Mouse (Mus musculus) olfactory bulb, adult 2 months (tissue): ENCODE measurements around the gene Smg6.

Experiments used
- CTCF ChIP-seq: fragments of 200-500 bp; IDR thresholded peaks from 2 replicates; pipeline ENCODE4 v1.5.1; 2012; ENCODE audit warnings: low read depth, mild to moderate bottlenecking, low read length, moderate library complexity; ENCODE audit not compliant: insufficient read depth
- POLR2A ChIP-seq: fragments of 200-500 bp; IDR thresholded peaks from 2 replicates; pipeline ENCODE4 v1.6.1; 2012; ENCODE audit warnings: mild to moderate bottlenecking, low read depth, low read length, moderate library complexity; ENCODE audit not compliant: insufficient read depth

DNA sequence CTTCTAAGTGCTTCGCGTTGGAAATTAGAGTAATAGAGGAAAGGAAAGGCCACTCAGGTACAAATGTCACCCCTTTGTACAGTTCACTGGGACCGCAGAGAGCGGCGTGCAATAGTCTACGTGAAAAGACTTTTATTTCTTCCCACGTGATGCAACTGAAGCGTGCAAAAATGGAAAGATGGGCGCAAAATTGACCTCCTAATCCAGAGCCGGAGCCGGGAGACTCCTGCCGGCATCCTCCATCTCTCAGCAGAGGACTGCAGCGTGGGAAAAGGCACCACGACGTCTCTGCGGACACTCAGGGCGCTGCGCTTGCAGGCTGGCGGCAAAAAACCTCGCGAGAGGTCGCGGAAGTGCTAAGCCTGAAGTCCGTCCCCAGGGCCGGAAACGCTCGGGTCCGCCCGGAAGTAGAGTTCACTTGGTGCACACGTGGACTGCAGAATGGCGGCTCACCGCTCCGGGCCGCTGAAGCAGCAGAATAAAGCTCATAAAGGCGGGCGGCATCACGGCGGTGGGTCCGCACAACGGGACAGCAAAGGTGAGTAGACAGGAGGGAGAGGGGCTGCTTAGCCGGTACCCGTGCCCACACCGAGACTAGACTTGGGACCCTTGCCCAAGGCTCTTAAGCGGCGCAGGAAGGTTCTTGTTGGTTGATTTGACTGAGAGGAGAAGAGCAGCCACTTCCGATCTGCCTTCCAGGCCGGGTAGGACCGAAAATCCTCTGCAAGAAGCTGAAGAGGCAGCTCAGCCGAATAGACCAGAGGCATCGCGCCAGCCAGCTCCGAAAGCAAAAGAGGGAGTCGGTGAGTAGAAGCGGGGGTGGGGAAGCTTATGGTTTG, 27.7 kb upstream of the Smg6 start, which contains the start of gene Tsr1:
- TF ChIP-seq CTCF (no peak), POLR2A (peak; percentile 79; the same call in 1 of the 2 replicates)
